Mouse (Mus musculus) intestine, embryonic 14.5 days (tissue): ENCODE results near the gene Pigs. TPM values are rescaled to one million over a fixed set of nuclear protein-coding genes. Genes with fewer than 3 reads are reported as not detected.
A peak's percentile ranks its signal among the peaks of the same experiment; 100 is the strongest.

Experiments used
- ATAC-seq: fragments of 200-750 bp; cut with Nextera tagmentation; replicated peaks from 2 replicates; pipeline ENCODE4 v1.8.0; 2017; ENCODE audit warnings: low read depth, moderate number of reproducible peaks, moderate TSS enrichment, moderate library complexity; ENCODE audit not compliant: low FRiP score, low TSS enrichment
- DNase-seq: peaks from one replicate; pipeline ENCODE4 v3.0.0-alpha.2; 2018; ENCODE audit warnings: low spot score
- H3K27ac ChIP-seq: fragments of 300-500 bp; sonication (generic); 2 replicates; pipeline ENCODE4 v1.5.1; 2014; ENCODE audit warnings: low read depth, mild to moderate bottlenecking, control low read depth
- H3K27me3 ChIP-seq: fragments of 300-500 bp; sonication (generic); replicated peaks from 2 replicates; pipeline ENCODE4 v1.6.1; 2014; ENCODE audit warnings: low read length, control low read depth; ENCODE audit not compliant: control insufficient read depth, insufficient read depth
- H3K36me3 ChIP-seq: fragments of 300-500 bp; sonication (generic); 2 replicates; pipeline ENCODE4 v1.6.1; 2014; ENCODE audit warnings: low read length, control low read depth; ENCODE audit not compliant: control insufficient read depth, insufficient read depth
- H3K4me1 ChIP-seq: fragments of 300-500 bp; sonication (generic); replicated peaks from 2 replicates; pipeline ENCODE4 v1.6.1; 2014; ENCODE audit warnings: low read length, control low read depth, mixed read lengths; ENCODE audit not compliant: control insufficient read depth, insufficient read depth
- H3K4me2 ChIP-seq: fragments of 300-500 bp; sonication (generic); 2 replicates; pipeline ENCODE4 v1.6.1; 2014; ENCODE audit warnings: low read length
- H3K4me3 ChIP-seq: fragments of 300-500 bp; sonication (generic); 2 replicates; pipeline ENCODE4 v1.5.1; 2014; ENCODE audit warnings: low read depth, low read length, control low read depth, mixed read lengths
- H3K9ac ChIP-seq: fragments of 300-500 bp; sonication (generic); 2 replicates; pipeline ENCODE4 v1.6.1; 2014; ENCODE audit warnings: mild to moderate bottlenecking, low read length
- H3K9me3 ChIP-seq: fragments of 300-500 bp; sonication (generic); 2 replicates; pipeline ENCODE4 v1.6.1; 2016; ENCODE audit warnings: low read length, control low read depth; ENCODE audit not compliant: control insufficient read depth
- WGBS: fragments of 180-500 bp; shearing (Covaris S2); extraction: QIAGEN DNeasy Blood & Tissue Kit; methylation state at CpG from one replicate; pipeline ENCODE4 v1.1.7; 2014; 5-methylcytosine and 5-hydroxymethylcytosine counted together
- polyA plus RNA-seq: library from polyadenylated mRNA; unstranded; fragments of >200 nt; fragmentation: Nextera tagmentation; extraction: Ambion mirVana; gene quantifications from 2 replicates; pipeline ENCODE4 v1.2.1, GENCODE M21; 2014

The Pigs gene
- polyA plus RNA-seq, result 76.2 and 79.1 TPM in 2 replicates

GRCm38 (mm10) chr11:78327634-78328511 lies at the start of gene Pigs:
Gene Pigs (plus strand): TSS chr11:78328415.
- no peaks in the 10 kb centered on the region for H3K27me3 ChIP-seq
- H3K9me3 ChIP-seq, result no peaks in the 10 kb centered on the region
- 0 out of 2 replicates have a peak within 1 kb of the TSS, but pooled peaks have one; percentile 47 for H3K27ac ChIP-seq
- H3K4me1 ChIP-seq, result peaks cover 7% of the 10 kb centered on the region
- peaks cover 2% of the 10 kb centered on the region; the same call in 1 of the 2 replicates for H3K36me3 ChIP-seq
- DNase-seq (peak; percentile 97), ATAC-seq (peak; percentile 94)
- H3K9ac ChIP-seq, result peak within 1 kb of the TSS; percentile 84
- peak within 1 kb of the TSS; percentile 91 for H3K4me2 ChIP-seq
- peak within 1 kb of the TSS; percentile 79 for H3K4me3 ChIP-seq
- whole genome bisulfite sequencing, result 11% methylated on average over 36 of the region's 37 CpGs

- H3K4me1 ChIP-seq, result no peaks in the 10 kb centered on the region
- no peak overlapping the region for H3K4me2 ChIP-seq
- H3K4me3 ChIP-seq, result no peak overlapping the region
- peaks cover 98% of the 10 kb centered on the region for H3K36me3 ChIP-seq
- H3K27me3 ChIP-seq, result no peaks in the 10 kb centered on the region
- H3K27ac ChIP-seq, result no peak overlapping the region
- no peak for DNase-seq
- no peaks in the 10 kb centered on the region for H3K9me3 ChIP-seq
- ATAC-seq, result no peak
- WGBS, result 89% methylated on average over 7 of the region's 7 CpGs
- no peak overlapping the region for H3K9ac ChIP-seq
Observed at GRCm38 (mm10) chr11:78278853-78279252, 49.4 kb upstream of the Pigs start.

- no peaks in the 10 kb centered on the region for H3K9me3 ChIP-seq
- no peak overlapping the region for H3K4me2 ChIP-seq
- H3K9ac ChIP-seq, result no peak overlapping the region
- ATAC-seq (no peak), DNase-seq (no peak)
- WGBS, result 93% methylated on average over 4 of the region's 4 CpGs
- H3K27me3 ChIP-seq, result no peaks in the 10 kb centered on the region
- H3K36me3 ChIP-seq, result peaks cover 98% of the 10 kb centered on the region
- no peak overlapping the region for H3K27ac ChIP-seq
- no peaks in the 10 kb centered on the region for H3K4me1 ChIP-seq
- no peak overlapping the region for H3K4me3 ChIP-seq
Observed at GRCm38 (mm10) chr11:78279586-78279985, 48.6 kb upstream of the Pigs start.

GRCm38 (mm10) chr11:78289146-78289763 lies 39.0 kb upstream of the Pigs start:
- WGBS, result 85% methylated on average over 7 of the region's 7 CpGs
- H3K36me3 ChIP-seq, result peaks cover 79% of the 10 kb centered on the region
- no peaks in the 10 kb centered on the region for H3K4me1 ChIP-seq
- no peak overlapping the region for H3K4me3 ChIP-seq
- DNase-seq (no peak), ATAC-seq (peak; percentile 43; the same call in 1 of the 2 replicates)
- no peaks in the 10 kb centered on the region for H3K9me3 ChIP-seq
- no peak overlapping the region for H3K4me2 ChIP-seq
- H3K27ac ChIP-seq, result no peak overlapping the region
- H3K27me3 ChIP-seq, result no peaks in the 10 kb centered on the region
- H3K9ac ChIP-seq, result no peak overlapping the region

- Histone ChIP-seq H3K4me3 (no peak within 1 kb of the TSS), H3K27ac (no peak within 1 kb of the TSS), H3K4me2 (no peak within 1 kb of the TSS), H3K9me3 (no peaks in the 10 kb centered on the region), H3K9ac (no peak within 1 kb of the TSS), H3K27me3 (no peaks in the 10 kb centered on the region), H3K36me3 (peaks cover 65% of the 10 kb centered on the region), H3K4me1 (no peaks in the 10 kb centered on the region)
- ATAC-seq (no peak), DNase-seq (no peak)
- 88% methylated on average over 4 of the region's 4 CpGs for WGBS
Observed at GRCm38 (mm10) chr11:78290654-78291053, 37.6 kb upstream of the Pigs start, which contains the start of gene BC030499. Gene BC030499 (plus strand): TSS chr11:78290841.

GRCm38 (mm10) chr11:78294585-78294984 lies 33.6 kb upstream of the Pigs start:
- H3K27me3 ChIP-seq, result no peaks in the 10 kb centered on the region
- H3K9ac ChIP-seq, result no peak overlapping the region
- H3K4me1 ChIP-seq, result no peaks in the 10 kb centered on the region
- WGBS, result 94% methylated on average over 6 of the region's 6 CpGs
- ATAC-seq (no peak), DNase-seq (no peak)
- no peak overlapping the region for H3K27ac ChIP-seq
- H3K9me3 ChIP-seq, result no peaks in the 10 kb centered on the region
- no peak overlapping the region for H3K4me2 ChIP-seq
- H3K36me3 ChIP-seq, result peaks cover 26% of the 10 kb centered on the region
- no peak overlapping the region for H3K4me3 ChIP-seq

GRCm38 (mm10) chr11:78300917-78301316 lies 27.3 kb upstream of the Pigs start:
- no peaks in the 10 kb centered on the region; the same call in 1 of the 2 replicates for H3K4me1 ChIP-seq
- no peaks in the 10 kb centered on the region for H3K9me3 ChIP-seq
- H3K27ac ChIP-seq, result peak overlapping the region; percentile 43
- H3K9ac ChIP-seq, result peak overlapping the region; percentile 69
- 68% methylated on average over 7 of the region's 7 CpGs for WGBS
- no peaks in the 10 kb centered on the region for H3K27me3 ChIP-seq
- DNase-seq, result no peak
- peak overlapping the region; percentile 78 for H3K4me2 ChIP-seq
- peaks cover 28% of the 10 kb centered on the region for H3K36me3 ChIP-seq
- H3K4me3 ChIP-seq, result peak overlapping the region; percentile 86
- peak; percentile 33 for ATAC-seq

GRCm38 (mm10) chr11:78301357-78302084 lies 26.7 kb upstream of the Pigs start, which contains the start of gene Spag5:
Gene Spag5 (plus strand): TSS chr11:78301529.
- peak within 1 kb of the TSS; percentile 86 for H3K4me3 ChIP-seq
- H3K4me2 ChIP-seq, result peak within 1 kb of the TSS; percentile 78
- H3K36me3 ChIP-seq, result peaks cover 34% of the 10 kb centered on the region
- H3K27me3 ChIP-seq, result no peaks in the 10 kb centered on the region
- peak within 1 kb of the TSS; percentile 54 for H3K27ac ChIP-seq
- whole genome bisulfite sequencing, result under 1% methylated on average over 48 of the region's 49 CpGs
- no peaks in the 10 kb centered on the region; the same call in 1 of the 2 replicates for H3K4me1 ChIP-seq
- H3K9ac ChIP-seq, result peak within 1 kb of the TSS; percentile 69
- peak; percentile 95 for DNase-seq
- no peaks in the 10 kb centered on the region for H3K9me3 ChIP-seq
- peak; percentile 98 for ATAC-seq
